Mouse (Mus musculus) megakaryocyte, embryonic 14.5 days (primary cell): ENCODE measurements around the gene A530016L24Rik. TPM values are rescaled to one million over a fixed set of nuclear protein-coding genes. Genes with fewer than 3 reads are reported as not detected.

Source experiments
- H3K27me3 ChIP-seq: replicated peaks from 2 replicates; pipeline ENCODE3; 2012; ENCODE audit warnings: inconsistent platforms
- H3K36me3 ChIP-seq: replicated peaks from 2 replicates; pipeline ENCODE3; 2012; ENCODE audit warnings: low read length, inconsistent platforms, mixed read lengths
- H3K4me1 ChIP-seq: 2 replicates; pipeline ENCODE4 v1.6.1; 2012; ENCODE audit warnings: inconsistent platforms
- H3K4me3 ChIP-seq: replicated peaks from 2 replicates; pipeline ENCODE3; 2012; ENCODE audit warnings: moderate library complexity, mild to moderate bottlenecking, inconsistent platforms
- H3K9me3 ChIP-seq: 2 replicates; pipeline ENCODE4 v1.6.1; 2012; ENCODE audit warnings: inconsistent platforms
- FLI1 ChIP-seq: IDR thresholded peaks from 2 replicates; pipeline ENCODE4 v1.6.1; 2012; ENCODE audit warnings: low read length, inconsistent platforms, mixed read lengths
- GATA1 ChIP-seq: IDR thresholded peaks from 3 replicates; pipeline ENCODE4 v1.6.1; 2012; ENCODE audit warnings: mixed read lengths, low read length, inconsistent platforms, borderline replicate concordance
- polyA plus RNA-seq: library from polyadenylated mRNA; stranded (reverse); fragments of >175 nt; gene quantifications from 2 replicates; pipeline ENCODE4 v1.2.3, GENCODE M21; 2012; ENCODE audit warnings: low replicate concordance; ENCODE audit not compliant: insufficient read depth

Gene A530016L24Rik
- polyA plus RNA-seq, 1 experiment, result 0.15 TPM

- Histone ChIP-seq H3K4me1 (peaks cover 64% of the 10 kb centered on the region), H3K36me3 (no peaks in the 10 kb centered on the region), H3K9me3 (no peaks in the 10 kb centered on the region), H3K4me3 (peak overlapping the region; percentile 47), H3K27me3 (peaks cover 26% of the 10 kb centered on the region)
- TF ChIP-seq FLI1 (no peak), GATA1 (peak; percentile 31; the same call in 1 of the 3 replicates)
Measured at GRCm38 (mm10) chr12:112518105-112518504, 28.9 kb downstream of the A530016L24Rik start.

GRCm38 (mm10) chr12:112533758-112534157 lies 44.5 kb downstream of the A530016L24Rik start:
- no peaks in the 10 kb centered on the region for H3K9me3 ChIP-seq
- H3K4me1 ChIP-seq, result peaks cover 20% of the 10 kb centered on the region
- H3K27me3 ChIP-seq, result peaks cover 88% of the 10 kb centered on the region
- no peaks in the 10 kb centered on the region for H3K36me3 ChIP-seq
- TF ChIP-seq FLI1 (no peak), GATA1 (no peak)
- no peak overlapping the region for H3K4me3 ChIP-seq

- TF ChIP-seq GATA1, result no peak
- TF ChIP-seq FLI1, result no peak
- Histone ChIP-seq H3K4me1 (peaks cover 20% of the 10 kb centered on the region), H3K27me3 (peaks cover 90% of the 10 kb centered on the region), H3K36me3 (no peaks in the 10 kb centered on the region), H3K4me3 (no peak overlapping the region), H3K9me3 (no peaks in the 10 kb centered on the region)
Measured at GRCm38 (mm10) chr12:112537233-112537632, 48.0 kb downstream of the A530016L24Rik start.

- TF ChIP-seq GATA1, result no peak
- TF ChIP-seq FLI1, result no peak
- peaks cover 87% of the 10 kb centered on the region for H3K27me3 ChIP-seq
- H3K4me1 ChIP-seq, result peaks cover 24% of the 10 kb centered on the region
- no peaks in the 10 kb centered on the region for H3K36me3 ChIP-seq
- H3K9me3 ChIP-seq, result no peaks in the 10 kb centered on the region
- no peak overlapping the region for H3K4me3 ChIP-seq
Measured at GRCm38 (mm10) chr12:112538356-112538755, 49.1 kb downstream of the A530016L24Rik start.

- H3K36me3 ChIP-seq, result no peaks in the 10 kb centered on the region
- H3K27me3 ChIP-seq, result peaks cover 86% of the 10 kb centered on the region
- H3K4me3 ChIP-seq, result no peak overlapping the region
- H3K4me1 ChIP-seq, result peaks cover 24% of the 10 kb centered on the region
- no peak for TF ChIP-seq GATA1
- TF ChIP-seq FLI1, result no peak
- H3K9me3 ChIP-seq, result no peaks in the 10 kb centered on the region
Measured at GRCm38 (mm10) chr12:112539466-112539965, 50.3 kb downstream of the A530016L24Rik start.

GRCm38 (mm10) chr12:112540321-112540720 lies 51.1 kb downstream of the A530016L24Rik start:
- Histone ChIP-seq H3K36me3 (no peaks in the 10 kb centered on the region), H3K27me3 (peaks cover 86% of the 10 kb centered on the region), H3K4me1 (peaks cover 22% of the 10 kb centered on the region), H3K4me3 (no peak overlapping the region), H3K9me3 (no peaks in the 10 kb centered on the region)
- TF ChIP-seq FLI1, result no peak
- TF ChIP-seq GATA1, result no peak

- no peak for TF ChIP-seq FLI1
- no peak for TF ChIP-seq GATA1
- H3K9me3 ChIP-seq, result no peaks in the 10 kb centered on the region
- H3K27me3 ChIP-seq, result peaks cover 79% of the 10 kb centered on the region
- H3K4me3 ChIP-seq, result no peak overlapping the region
- peaks cover 13% of the 10 kb centered on the region for H3K4me1 ChIP-seq
- no peaks in the 10 kb centered on the region for H3K36me3 ChIP-seq
Measured at GRCm38 (mm10) chr12:112541483-112542091, 52.3 kb downstream of the A530016L24Rik start.

- TF ChIP-seq FLI1, result no peak
- TF ChIP-seq GATA1, result no peak
- no peaks in the 10 kb centered on the region for H3K9me3 ChIP-seq
- H3K4me3 ChIP-seq, result no peak overlapping the region
- H3K36me3 ChIP-seq, result no peaks in the 10 kb centered on the region
- peaks cover 75% of the 10 kb centered on the region for H3K27me3 ChIP-seq
- H3K4me1 ChIP-seq, result peaks cover 8% of the 10 kb centered on the region
Measured at GRCm38 (mm10) chr12:112542257-112542919, 53.1 kb downstream of the A530016L24Rik start.

GRCm38 (mm10) chr12:112542920-112543300 lies 53.7 kb downstream of the A530016L24Rik start:
- TF ChIP-seq FLI1 (no peak), GATA1 (no peak)
- Histone ChIP-seq H3K27me3 (peaks cover 70% of the 10 kb centered on the region), H3K36me3 (no peaks in the 10 kb centered on the region), H3K4me3 (no peak overlapping the region), H3K9me3 (no peaks in the 10 kb centered on the region), H3K4me1 (peaks cover 8% of the 10 kb centered on the region)

- Histone ChIP-seq H3K36me3 (no peaks in the 10 kb centered on the region), H3K9me3 (no peaks in the 10 kb centered on the region), H3K4me1 (peaks cover 8% of the 10 kb centered on the region), H3K4me3 (no peak overlapping the region), H3K27me3 (peaks cover 62% of the 10 kb centered on the region)
- no peak for TF ChIP-seq GATA1
- no peak for TF ChIP-seq FLI1
Measured at GRCm38 (mm10) chr12:112543941-112544340, 54.7 kb downstream of the A530016L24Rik start.
